Mouse (Mus musculus) liver, postnatal 0 days (tissue): Measurements from ENCODE around the gene Jarid2.

ENCODE experiments used
- CTCF ChIP-seq: sonication (generic); IDR thresholded peaks from 2 replicates; pipeline ENCODE4 v1.5.1; 2016; ENCODE audit warnings: antibody characterized with exemption, low read depth
- EP300 ChIP-seq: IDR thresholded peaks from 2 replicates; pipeline ENCODE4 v1.6.1; 2016; ENCODE audit warnings: antibody characterized with exemption, low read depth, mild to moderate bottlenecking

DNA sequence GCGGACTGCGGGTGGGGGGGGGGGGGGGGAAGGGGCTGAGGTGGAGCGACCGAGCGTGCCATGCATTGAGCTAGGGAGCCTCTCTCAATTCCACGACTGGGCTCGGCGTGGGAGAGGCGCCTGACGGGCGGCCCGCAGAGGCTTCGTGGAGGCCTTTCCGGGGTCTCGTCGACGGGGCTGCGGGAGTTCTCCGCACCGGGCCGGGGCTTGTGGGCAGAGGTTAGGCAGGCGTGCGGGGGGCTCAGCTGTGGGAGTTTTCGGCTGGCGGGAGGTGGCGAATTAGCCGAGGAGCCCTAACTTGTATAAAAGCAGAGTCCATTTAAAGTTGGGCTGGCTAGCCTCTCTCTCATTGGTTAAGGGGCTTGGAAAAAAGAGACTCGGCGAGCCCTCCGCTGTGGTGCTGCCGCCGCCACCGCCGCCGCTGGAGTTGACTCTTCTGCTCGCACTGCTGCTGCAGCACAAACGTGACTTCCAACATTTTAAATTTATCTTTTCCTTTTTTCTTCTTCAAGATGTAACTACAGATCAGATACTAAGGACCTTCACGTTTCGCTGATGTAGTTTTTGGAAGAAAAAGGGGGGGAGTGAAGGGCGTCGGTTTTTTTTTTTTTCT is 1.8 kb downstream of the Jarid2 start:
- TF ChIP-seq CTCF (0 out of 2 replicates have a peak, but pooled peaks have one; percentile 1), EP300 (peak; percentile 27; the same call in 1 of the 2 replicates)
